Mouse (Mus musculus): ENCODE data around the gene Gm10762.

DNA sequence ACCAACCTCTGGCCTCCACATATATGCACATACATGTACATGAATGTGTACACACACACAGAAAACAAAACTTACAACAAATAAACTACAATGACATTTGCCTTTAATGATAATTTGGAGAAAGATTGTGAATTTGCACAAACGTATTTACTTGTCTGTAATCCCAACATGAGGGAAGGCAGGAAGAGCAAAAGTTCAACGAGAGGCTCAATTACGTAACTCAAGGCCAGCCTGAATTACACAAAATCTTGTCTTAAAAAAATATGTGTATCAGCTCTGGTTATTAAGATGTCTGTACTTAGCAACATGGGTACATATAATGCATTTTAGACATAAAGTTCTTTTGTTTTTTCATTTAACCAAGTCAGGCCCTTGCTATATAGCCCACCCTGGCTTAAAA is 31.3 kb downstream of the Gm10762 start:
- no peak for TF ChIP-seq CTCF (IDR thresholded peaks at IDR 0.05; ENCODE audit: control insufficient read depth, insufficient read depth, insufficient read length)
- no peak for TF ChIP-seq MYOG (IDR thresholded peaks at IDR 0.05; ENCODE audit: control insufficient read depth, extremely low read depth, insufficient read length)
- TF ChIP-seq MAX (IDR thresholded peaks at IDR 0.05): no peak
- TF ChIP-seq USF1 (IDR thresholded peaks at IDR 0.05; ENCODE audit: low read depth): no peak

Measured in C2C12 (cell line).